Mouse (Mus musculus): ENCODE measurements around the gene Hpd. TPM values are rescaled to one million over a fixed set of nuclear protein-coding genes. Genes with fewer than 3 reads are reported as not detected.

Hpd gene
- polyA plus RNA-seq, 2 experiments: 26.7 to 28.7 TPM

- TF ChIP-seq EP300 (IDR thresholded peaks at IDR 0.05; ENCODE audit: low read depth) (no peak), CTCF (IDR thresholded peaks at IDR 0.05; ENCODE audit: low read depth) (no peak)
- WGBS (ENCODE audit: insufficient replicate concordance): 69% methylated on average over 4 of the region's 4 CpGs
Observed at GRCm38 (mm10) chr5:123196746-123197145, 14.2 kb upstream of the Hpd start.

GRCm38 (mm10) chr5:123195500-123196000, 13.0 kb upstream of the Hpd start:
- Histone ChIP-seq H3K27ac (peak overlapping the region; percentile 16), H3K4me2 (ENCODE audit: low read depth) (no peak overlapping the region), H3K9ac (replicated peaks) (no peak overlapping the region)

More at GRCm38 (mm10) chr5:123196746-123197145, 14.2 kb upstream of the Hpd start:
- H3K4me3 ChIP-seq (ENCODE audit: insufficient read depth in 1 of 2, low read depth in 2 of 2, low read length in 2 of 2): no peak overlapping the region
- DNase-seq (ENCODE audit: low read depth in 3 of 3, low spot score in 3 of 3) (no peak), ATAC-seq (ENCODE audit: insufficient read depth) (peak; percentile 3; the same call in 1 of the 2 replicates)
- no peaks in the 10 kb centered on the region for H3K36me3 ChIP-seq (replicated peaks; ENCODE audit: control insufficient read depth, insufficient read depth, low read depth)
- H3K4me1 ChIP-seq (replicated peaks; ENCODE audit: control insufficient read depth in 2 of 2, insufficient read depth in 2 of 2, low read length in 1 of 2): peaks cover 56 to 59% of the 10 kb centered on the region in 2 experiments
- no peak overlapping the region for H3K27ac ChIP-seq
- H3K4me2 ChIP-seq (ENCODE audit: low read depth): no peak overlapping the region
- no peak overlapping the region for H3K9ac ChIP-seq (replicated peaks)
- H3K27me3 ChIP-seq (ENCODE audit: control insufficient read depth, insufficient read depth, low read length): no peaks in the 10 kb centered on the region
- H3K9me3 ChIP-seq (ENCODE audit: control insufficient read depth, low read length): no peaks in the 10 kb centered on the region

GRCm38 (mm10) chr5:123194856-123195255, 12.3 kb upstream of the Hpd start:
- H3K27me3 ChIP-seq (ENCODE audit: control insufficient read depth, insufficient read depth, low read length): no peaks in the 10 kb centered on the region
- no peak overlapping the region for H3K4me2 ChIP-seq (ENCODE audit: low read depth)
- H3K27ac ChIP-seq: peak overlapping the region; percentile 16; the same call in 1 of the 2 replicates
- WGBS (ENCODE audit: insufficient replicate concordance): 73% methylated on average over 6 of the region's 6 CpGs
- no peaks in the 10 kb centered on the region for H3K9me3 ChIP-seq (ENCODE audit: control insufficient read depth, low read length)
- no peak for TF ChIP-seq EP300 (IDR thresholded peaks at IDR 0.05; ENCODE audit: low read depth)
- no peak for TF ChIP-seq CTCF (IDR thresholded peaks at IDR 0.05; ENCODE audit: low read depth)
- no peak overlapping the region for H3K9ac ChIP-seq (replicated peaks)
- H3K4me1 ChIP-seq (replicated peaks; ENCODE audit: control insufficient read depth in 2 of 2, insufficient read depth in 2 of 2, low read length in 1 of 2): peaks cover 49 to 53% of the 10 kb centered on the region in 2 experiments
- ATAC-seq (ENCODE audit: insufficient read depth) (no peak), DNase-seq (ENCODE audit: low read depth in 3 of 3, low spot score in 3 of 3) (no peak)
- H3K4me3 ChIP-seq (ENCODE audit: insufficient read depth in 1 of 2, low read depth in 2 of 2, low read length in 2 of 2): no peak overlapping the region
- no peaks in the 10 kb centered on the region for H3K36me3 ChIP-seq (replicated peaks; ENCODE audit: control insufficient read depth, insufficient read depth, low read depth)

More at GRCm38 (mm10) chr5:123195500-123196000, 13.0 kb upstream of the Hpd start:
- Histone ChIP-seq H3K27me3 (ENCODE audit: control insufficient read depth, insufficient read depth, low read length) (no peaks in the 10 kb centered on the region), H3K4me1 (replicated peaks; ENCODE audit: control insufficient read depth in 2 of 2, insufficient read depth in 2 of 2, low read length in 1 of 2) (peaks cover 56 to 57% of the 10 kb centered on the region in 2 experiments), H3K4me3 (ENCODE audit: insufficient read depth in 1 of 2, low read depth in 2 of 2, low read length in 2 of 2) (no peak overlapping the region), H3K36me3 (replicated peaks; ENCODE audit: control insufficient read depth, insufficient read depth, low read depth) (no peaks in the 10 kb centered on the region), H3K9me3 (ENCODE audit: control insufficient read depth, low read length) (no peaks in the 10 kb centered on the region)
- WGBS (ENCODE audit: insufficient replicate concordance): 82% methylated on average over 16 of the region's 16 CpGs
- ATAC-seq (ENCODE audit: insufficient read depth): no peak
- no peak for DNase-seq (ENCODE audit: low read depth in 3 of 3, low spot score in 3 of 3)
- TF ChIP-seq CTCF (IDR thresholded peaks at IDR 0.05; ENCODE audit: low read depth) (no peak), EP300 (IDR thresholded peaks at IDR 0.05; ENCODE audit: low read depth) (no peak)

GRCm38 (mm10) chr5:123193436-123193835, 10.9 kb upstream of the Hpd start:
- Histone ChIP-seq H3K27ac (peak overlapping the region; percentile 94), H3K4me1 (replicated peaks; ENCODE audit: control insufficient read depth in 2 of 2, insufficient read depth in 2 of 2, low read length in 1 of 2) (peaks cover 49 to 51% of the 10 kb centered on the region in 2 experiments)
- WGBS (ENCODE audit: insufficient replicate concordance): 20% methylated on average over 5 of the region's 5 CpGs

GRCm38 (mm10) chr5:123192606-123193150, 10.2 kb upstream of the Hpd start:
- H3K9me3 ChIP-seq (ENCODE audit: control insufficient read depth, low read length): no peaks in the 10 kb centered on the region
- H3K4me1 ChIP-seq (replicated peaks; ENCODE audit: control insufficient read depth in 2 of 2, insufficient read depth in 2 of 2, low read length in 1 of 2): peaks cover 49 to 50% of the 10 kb centered on the region in 2 experiments
- H3K27ac ChIP-seq: peak overlapping the region; percentile 94
- peak overlapping the region; percentile 72 for H3K4me2 ChIP-seq (ENCODE audit: low read depth)
- WGBS (ENCODE audit: insufficient replicate concordance): 61% methylated on average over 9 of the region's 9 CpGs
- peak overlapping the region; percentile 48 for H3K9ac ChIP-seq (replicated peaks)
- no peaks in the 10 kb centered on the region for H3K27me3 ChIP-seq (ENCODE audit: control insufficient read depth, insufficient read depth, low read length)
- no peak for ATAC-seq (ENCODE audit: insufficient read depth)
- no peak overlapping the region for H3K4me3 ChIP-seq (ENCODE audit: insufficient read depth in 1 of 2, low read depth in 2 of 2, low read length in 2 of 2)
- no peak for TF ChIP-seq EP300 (IDR thresholded peaks at IDR 0.05; ENCODE audit: low read depth)
- no peak for TF ChIP-seq CTCF (IDR thresholded peaks at IDR 0.05; ENCODE audit: low read depth)
- H3K36me3 ChIP-seq (replicated peaks; ENCODE audit: control insufficient read depth, insufficient read depth, low read depth): no peaks in the 10 kb centered on the region
- DNase-seq (ENCODE audit: low read depth in 3 of 3, low spot score in 3 of 3): no peak

More at GRCm38 (mm10) chr5:123193436-123193835, 10.9 kb upstream of the Hpd start:
- ATAC-seq (ENCODE audit: insufficient read depth) (peak; percentile 94), DNase-seq (ENCODE audit: low read depth in 3 of 3, low spot score in 3 of 3) (peak; percentile 79 to 84 (median 81))
- H3K36me3 ChIP-seq (replicated peaks; ENCODE audit: control insufficient read depth, insufficient read depth, low read depth): no peaks in the 10 kb centered on the region
- no peak for TF ChIP-seq CTCF (IDR thresholded peaks at IDR 0.05; ENCODE audit: low read depth)
- TF ChIP-seq EP300 (IDR thresholded peaks at IDR 0.05; ENCODE audit: low read depth): peak; percentile 87
- no peaks in the 10 kb centered on the region for H3K9me3 ChIP-seq (ENCODE audit: control insufficient read depth, low read length)
- H3K4me2 ChIP-seq (ENCODE audit: low read depth): peak overlapping the region; percentile 72
- H3K9ac ChIP-seq (replicated peaks): peak overlapping the region; percentile 58
- peak overlapping the region in 1 of 2 experiments; percentile 20; a peak in 1 of 4 replicates for H3K4me3 ChIP-seq (ENCODE audit: insufficient read depth in 1 of 2, low read depth in 2 of 2, low read length in 2 of 2)
- H3K27me3 ChIP-seq (ENCODE audit: control insufficient read depth, insufficient read depth, low read length): no peaks in the 10 kb centered on the region

Data from liver, embryonic 14.5 days (tissue).